Mouse (Mus musculus) embryo, embryonic 9.5 days (tissue): ENCODE measurements around the gene Uts2r.

Experiments used
- DNase-seq: peaks from one replicate; pipeline ENCODE4 v3.0.0-alpha.2; 2017; ENCODE audit errors: extremely low spot score

The Uts2r gene

GRCm38 (mm10) chr11:121159971-121160370 is at the start of gene Uts2r:
Gene Uts2r, plus strand, starts transcription at chr11:121160271.
- DNase-seq: no peak

DNA sequence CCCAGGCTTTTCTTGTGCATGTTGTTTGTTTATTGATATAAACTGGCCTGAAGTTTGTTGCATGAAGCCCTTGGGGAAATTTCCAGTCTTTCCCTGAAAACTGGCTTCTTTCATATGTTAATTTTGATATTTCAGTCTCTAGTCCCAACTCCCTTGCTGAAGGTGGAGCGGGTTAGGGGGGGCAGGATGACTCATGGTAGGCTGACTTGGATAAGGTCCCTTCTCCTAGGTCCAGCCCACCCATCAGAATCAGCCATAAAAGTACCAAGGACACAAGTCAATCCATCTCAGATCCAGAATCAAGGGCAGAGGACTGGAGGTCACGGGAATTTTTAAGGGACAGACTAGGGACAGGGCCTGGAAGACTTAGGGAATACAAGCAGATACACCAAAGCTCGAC is 49.0 kb upstream of the Uts2r start:
- no peak for DNase-seq

DNA sequence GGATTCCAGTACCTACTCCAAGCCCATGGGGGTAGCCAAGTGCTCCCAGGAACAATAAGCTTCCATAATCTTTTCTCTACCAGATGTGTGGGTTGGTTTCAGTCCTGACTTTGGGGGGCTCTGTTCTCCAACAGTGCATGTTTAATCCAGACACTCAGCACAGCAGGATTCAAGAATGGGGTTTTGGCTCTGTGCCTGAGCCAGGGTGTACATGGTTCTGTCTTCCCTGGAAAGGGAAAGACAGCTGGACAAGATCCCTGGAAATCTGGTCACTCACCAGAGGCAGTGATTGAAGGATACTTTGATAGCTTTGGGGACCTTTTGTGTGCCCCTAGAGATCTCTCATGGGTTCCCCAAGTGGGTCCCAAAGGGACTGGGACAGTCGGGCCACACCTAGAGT is 48.5 kb upstream of the Uts2r start:
- DNase-seq: no peak

- no peak for DNase-seq
Measured at GRCm38 (mm10) chr11:121112091-121112775, 47.8 kb upstream of the Uts2r start.

DNA sequence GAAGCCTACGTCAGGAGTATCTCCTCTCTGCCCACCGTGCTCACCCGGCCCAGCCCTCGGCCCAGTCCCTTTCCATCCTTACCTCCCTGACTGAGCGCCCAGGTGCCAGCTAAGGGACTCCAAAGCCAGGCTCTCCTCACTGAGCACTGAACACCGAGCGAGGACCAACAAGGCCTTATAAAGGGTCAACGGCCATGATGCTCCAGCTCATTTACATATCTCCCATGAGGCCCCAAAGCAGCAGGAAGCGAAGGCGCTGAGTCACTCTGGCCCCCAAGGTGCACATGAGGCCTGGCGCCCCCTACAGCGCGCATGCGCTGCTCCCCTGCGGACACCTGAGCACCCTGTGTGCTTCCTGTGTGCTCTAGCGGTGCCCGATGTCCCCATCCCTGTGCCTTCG is 42.0 kb upstream of the Uts2r start:
- DNase-seq: no peak

DNA sequence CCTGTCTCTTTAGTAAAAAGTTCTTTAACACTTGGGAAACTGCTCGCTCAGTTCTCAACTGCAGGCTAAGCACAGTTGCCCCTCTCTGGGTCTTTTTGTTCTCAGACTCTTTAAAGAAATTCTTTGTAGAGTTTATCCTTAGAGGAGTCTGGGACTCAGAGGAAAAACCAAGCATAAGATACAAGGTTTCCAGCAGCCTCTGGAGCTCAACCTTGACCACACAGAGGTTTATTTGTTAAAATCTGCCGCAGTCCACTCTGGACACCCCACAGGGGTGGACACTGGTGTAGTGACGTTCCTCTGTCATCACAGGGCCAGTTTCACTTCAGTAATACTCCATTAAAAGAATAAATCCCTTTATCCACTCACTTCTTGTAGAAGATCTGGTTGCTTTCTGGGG is 41.5 kb upstream of the Uts2r start, which contains the start of gene Tex19.2:
Tex19.2 (minus strand) TSS at position 101 of the 400 bp plus-strand sequence.
- DNase-seq: no peak

GRCm38 (mm10) chr11:121121151-121121550 is 38.9 kb upstream of the Uts2r start:
- DNase-seq: no peak

- DNase-seq: no peak
Measured at GRCm38 (mm10) chr11:121122024-121122670, 37.9 kb upstream of the Uts2r start.

- DNase-seq: no peak
Measured at GRCm38 (mm10) chr11:121123438-121123837, 36.6 kb upstream of the Uts2r start.

DNA sequence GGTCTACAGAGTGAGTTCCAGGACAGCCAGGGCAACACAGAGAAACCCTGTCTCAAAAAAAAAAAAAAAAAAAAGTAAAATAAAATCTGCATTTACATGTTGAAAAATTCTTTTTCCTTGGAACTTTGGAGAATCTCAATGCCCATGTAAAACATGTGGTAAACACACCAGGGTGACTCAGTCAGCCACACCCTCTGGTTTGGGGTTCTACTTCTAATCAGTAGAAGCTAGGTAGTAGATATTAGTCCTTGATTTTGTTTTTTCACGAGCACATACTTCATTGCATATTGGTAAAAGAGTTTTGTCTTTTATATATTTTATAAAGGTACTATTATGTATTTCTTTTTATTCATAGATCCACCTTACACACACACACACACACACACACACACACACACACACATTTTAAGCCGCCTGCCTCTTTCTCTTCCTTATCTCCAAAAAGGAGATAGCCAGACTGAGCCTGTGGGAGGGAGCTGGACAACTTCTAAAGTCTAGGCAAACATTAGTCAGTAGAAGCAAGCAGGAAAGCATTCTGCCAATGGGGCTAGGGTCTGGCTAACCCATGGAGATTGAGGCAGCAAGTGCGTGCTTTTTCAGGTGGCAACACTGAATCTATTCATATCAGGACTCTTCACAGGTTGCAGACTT is 34.4 kb upstream of the Uts2r start:
- DNase-seq: no peak

- DNase-seq: no peak
Measured at GRCm38 (mm10) chr11:121126395-121126794, 33.7 kb upstream of the Uts2r start.

GRCm38 (mm10) chr11:121127441-121127840 is 32.6 kb upstream of the Uts2r start:
- DNase-seq: no peak

DNA sequence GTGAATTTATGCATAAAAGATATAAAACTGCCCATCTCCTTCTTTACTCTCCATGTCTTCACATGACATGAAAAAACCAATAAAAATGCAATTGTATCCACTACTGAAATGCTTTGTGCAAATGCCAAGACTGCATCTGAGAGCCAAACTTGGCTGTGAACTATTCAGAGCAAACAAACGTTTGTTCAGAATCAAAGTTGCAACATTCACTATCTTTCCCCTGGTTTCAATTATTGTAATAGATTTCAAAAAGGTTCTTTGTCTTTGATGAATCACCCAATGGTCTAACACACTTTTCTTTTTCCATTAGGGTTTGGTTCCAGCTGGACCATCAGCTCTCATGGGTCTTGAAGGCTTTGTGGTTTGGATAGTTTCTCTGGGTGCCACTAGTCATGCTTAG is 30.5 kb upstream of the Uts2r start:
- no peak for DNase-seq

- no peak for DNase-seq
Measured at GRCm38 (mm10) chr11:121134600-121134999, 25.5 kb upstream of the Uts2r start.

DNA sequence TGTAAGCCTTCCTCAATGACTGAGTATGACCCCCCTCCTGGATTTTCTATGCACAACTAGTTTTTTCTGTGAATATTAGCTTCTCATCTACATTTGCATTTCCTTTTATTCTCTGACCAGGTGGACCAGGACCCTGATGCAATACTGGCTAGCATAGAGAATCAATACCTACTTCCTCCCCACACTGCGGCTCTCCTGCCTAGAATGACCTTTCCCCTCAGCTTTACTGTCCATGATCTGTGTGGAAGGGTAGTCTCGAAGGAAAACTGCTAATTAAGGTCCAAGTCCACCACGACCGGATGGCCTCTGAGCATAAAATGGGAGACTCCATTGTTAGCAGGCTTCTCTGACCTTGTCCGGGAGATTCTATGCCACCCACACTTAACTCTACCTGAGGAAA is 22.4 kb upstream of the Uts2r start:
- no peak for DNase-seq

DNA sequence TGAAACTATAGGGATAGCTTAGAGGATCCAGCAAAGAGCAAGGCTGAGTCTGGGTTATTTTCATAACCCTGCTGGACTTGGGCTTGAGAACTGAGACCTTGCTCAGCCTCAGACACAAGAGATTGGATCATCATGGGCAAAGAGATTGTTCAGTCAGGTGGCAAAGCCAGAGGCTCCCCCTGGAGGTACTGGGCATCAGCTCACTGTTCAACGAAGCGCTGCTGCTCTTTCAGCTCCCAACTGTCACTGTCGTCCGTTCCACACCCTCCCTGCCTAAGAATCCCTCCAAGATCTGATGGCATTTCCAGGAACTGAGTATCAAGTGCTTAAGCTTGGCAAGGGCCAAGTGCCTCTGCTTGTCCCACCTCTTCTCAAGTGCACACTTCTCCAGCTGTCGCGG is 21.3 kb upstream of the Uts2r start:
- no peak for DNase-seq

GRCm38 (mm10) chr11:121143325-121144015 is 16.6 kb upstream of the Uts2r start:
- DNase-seq: no peak

- no peak for DNase-seq
Measured at GRCm38 (mm10) chr11:121145865-121146264, 14.2 kb upstream of the Uts2r start, which contains the start of gene Tex19.1. Gene Tex19.1, plus strand, starts transcription at chr11:121146143.

GRCm38 (mm10) chr11:121148193-121148592 is 11.9 kb upstream of the Uts2r start:
- DNase-seq: no peak

- DNase-seq: no peak
Measured at GRCm38 (mm10) chr11:121154203-121154602, 5.9 kb upstream of the Uts2r start.

DNA sequence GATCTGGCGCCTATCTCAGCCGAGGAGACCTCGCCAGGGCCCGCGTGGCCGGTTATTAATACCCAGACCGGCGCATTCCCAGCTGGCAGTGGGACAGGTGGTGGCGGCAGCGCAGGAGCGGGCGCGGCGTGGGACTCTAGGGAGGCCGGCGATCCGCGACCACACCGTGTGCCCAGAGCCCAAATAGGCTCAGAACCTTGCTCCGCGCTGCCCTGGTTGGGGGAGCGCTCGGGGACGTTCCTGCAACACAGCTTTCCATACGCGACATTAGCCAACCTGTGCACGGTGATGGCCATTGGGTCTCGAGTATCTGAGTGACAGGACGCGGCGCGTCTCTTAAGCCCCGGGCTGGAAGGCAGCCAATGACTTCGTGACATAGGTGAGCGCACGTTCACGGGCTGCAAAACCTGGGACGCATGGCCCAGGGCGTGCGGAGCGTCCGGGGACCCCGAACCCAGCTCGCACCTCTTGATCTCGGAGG is 3.6 kb upstream of the Uts2r start:
- no peak for DNase-seq
